In genomic region chr7:127648516-127649201, GRCm38 (mm10) we compare ENCODE assay signal across 17 mouse cellular contexts.
"Had no signal": no experiment of that assay in that cellular context is flagged by ENCODE, and none has a peak within 500 bp of the region (broad histone marks: within the 10 kb centered on the region; RNA-seq: fewer than 3 reads in every experiment).

No protein-coding gene starts in this region.

- DNase-seq: kidney, adult 18-20 months; kidney, postnatal 14 days; kidney, postnatal 4 days; liver; liver, embryonic 13.5 days; lung, postnatal 36 days; right cerebral cortex, postnatal 14 days; thymus, adult 18-20 months; thymus, postnatal 36 days had no signal

- H3K4me3 ChIP-seq: kidney, embryonic 15.5 days; limb, embryonic 10.5 days; limb, embryonic 13.5 days; liver, embryonic 13.5 days; megakaryocyte, embryonic 14.5 days; midbrain, embryonic 10.5 days; midbrain, embryonic 13.5 days had no signal

- H3K9ac ChIP-seq: kidney, embryonic 15.5 days; limb, embryonic 13.5 days; liver, embryonic 13.5 days; midbrain, embryonic 13.5 days had no signal

- H3K36me3 ChIP-seq: kidney, embryonic 15.5 days; limb, embryonic 10.5 days; limb, embryonic 13.5 days; liver, embryonic 13.5 days; midbrain, embryonic 10.5 days; midbrain, embryonic 13.5 days had no signal

- ATAC-seq: inflammation-experienced regulatory T-cells, adult 6 months; midbrain, embryonic 13.5 days; midbrain, embryonic 16.5 days had no signal

- H3K27me3 ChIP-seq: kidney, embryonic 15.5 days; limb, embryonic 13.5 days; midbrain, embryonic 13.5 days had no signal

- H3K9me3 ChIP-seq: kidney, embryonic 15.5 days; limb, embryonic 10.5 days; limb, embryonic 13.5 days; liver, embryonic 13.5 days; midbrain, embryonic 10.5 days; midbrain, embryonic 13.5 days had no signal

- H3K27ac ChIP-seq: kidney, embryonic 15.5 days; limb, embryonic 10.5 days; limb, embryonic 13.5 days; liver, embryonic 13.5 days; midbrain, embryonic 10.5 days; midbrain, embryonic 13.5 days had no signal

- H3K4me1 ChIP-seq: liver, embryonic 13.5 days; megakaryocyte, embryonic 14.5 days had no signal

- H3K4me2 ChIP-seq: kidney, embryonic 15.5 days; limb, embryonic 13.5 days; liver, embryonic 13.5 days; midbrain, embryonic 13.5 days had no signal
